Mouse (Mus musculus) liver, postnatal 0 days (tissue): ENCODE results near the gene Tcte2.

Source experiments
- CTCF ChIP-seq: sonication (generic); IDR thresholded peaks from 2 replicates; pipeline ENCODE4 v1.5.1; 2016; ENCODE audit warnings: antibody characterized with exemption, low read depth
- EP300 ChIP-seq: IDR thresholded peaks from 2 replicates; pipeline ENCODE4 v1.6.1; 2016; ENCODE audit warnings: antibody characterized with exemption, low read depth, mild to moderate bottlenecking

GRCm38 (mm10) chr17:13683027-13683410 lies 78.6 kb downstream of the Tcte2 start:
- no peak for TF ChIP-seq CTCF
- no peak for TF ChIP-seq EP300
